Mouse (Mus musculus): ENCODE data around the gene Olfr418. TPM values are rescaled to one million over a fixed set of nuclear protein-coding genes. Genes with fewer than 3 reads are reported as not detected.

Olfr418 gene
- total and polyA plus RNA-seq, 3 experiments: not detected

- TF ChIP-seq MAFK (IDR thresholded peaks at IDR 0.05; ENCODE audit: borderline replicate concordance, low read depth, low read length) (no peak), CTCF (IDR thresholded peaks at IDR 0.05 in 2 of 3, conservative IDR thresholded peaks at IDR 0.05 in 1 of 3; ENCODE audit: control insufficient read depth in 1 of 3, insufficient read depth in 1 of 3, low read depth in 2 of 3, low read length in 3 of 3, poor library complexity in 1 of 3, severe bottlenecking in 1 of 3) (no peak), ELF1 (IDR thresholded peaks at IDR 0.05; ENCODE audit: low read depth, low read length) (no peak), TBP (IDR thresholded peaks at IDR 0.05; ENCODE audit: low read depth, low read length) (no peak), NRF1 (IDR thresholded peaks at IDR 0.05; ENCODE audit: insufficient read depth, low read depth, low read length, poor library complexity, severe bottlenecking) (no peak), JUND (IDR thresholded peaks at IDR 0.05; ENCODE audit: low read depth, low read length) (no peak), RCOR1 (IDR thresholded peaks at IDR 0.05; ENCODE audit: low read depth, low read length) (0 out of 2 replicates have a peak, but pooled peaks have one; percentile 31), HCFC1 (IDR thresholded peaks at IDR 0.05; ENCODE audit: low read depth, low read length) (no peak), GATA1 (IDR thresholded peaks at IDR 0.05; ENCODE audit: low read depth, low read length) (no peak), ZC3H11A (IDR thresholded peaks at IDR 0.05; ENCODE audit: low read depth, low read length) (no peak), POLR2AphosphoS5 (IDR thresholded peaks at IDR 0.05; ENCODE audit: borderline replicate concordance, low read depth, low read length) (no peak), MXI1 (IDR thresholded peaks at IDR 0.05; ENCODE audit: low read depth, low read length) (no peak), ZNF384 (IDR thresholded peaks at IDR 0.05; ENCODE audit: low read depth, low read length) (no peak), SIN3A (IDR thresholded peaks at IDR 0.05; ENCODE audit: low read length) (no peak), MAX (IDR thresholded peaks at IDR 0.05; ENCODE audit: low read length) (no peak), EP300 (IDR thresholded peaks at IDR 0.05; ENCODE audit: low read depth in 1 of 2, low read length in 2 of 2) (peak in 1 of 2 experiments; percentile 15; a peak in 1 of 4 replicates), POLR2A (IDR thresholded peaks at IDR 0.05; ENCODE audit: control insufficient read depth in 1 of 2, insufficient read depth in 1 of 2, low read depth in 1 of 2, low read length in 2 of 2, poor library complexity in 1 of 2) (no peak), CHD1 (IDR thresholded peaks at IDR 0.05; ENCODE audit: low read depth, low read length) (no peak), E2F4 (IDR thresholded peaks at IDR 0.05; ENCODE audit: borderline replicate concordance, low read depth, low read length) (no peak), KAT2A (conservative IDR thresholded peaks at IDR 0.05; ENCODE audit: low read depth, low read length) (no peak), MAZ (IDR thresholded peaks at IDR 0.05; ENCODE audit: low read depth, low read length) (peak; percentile 69; the same call in 1 of the 2 replicates), MYB (IDR thresholded peaks at IDR 0.05; ENCODE audit: low read depth, low read length) (no peak), ZMIZ1 (IDR thresholded peaks at IDR 0.05; ENCODE audit: low read depth, low read length) (no peak), NELFE (IDR thresholded peaks at IDR 0.05; ENCODE audit: low read depth, low read length) (no peak), GABPA (IDR thresholded peaks at IDR 0.05; ENCODE audit: low read depth, low read length) (no peak), SMC3 (IDR thresholded peaks at IDR 0.05; ENCODE audit: low read depth, low read length) (no peak), RAD21 (IDR thresholded peaks at IDR 0.05; ENCODE audit: low read depth, low read length) (no peak)
These were observed 49.9 kb downstream of the Olfr418 start (continued) for GRCm38 (mm10) chr1:173315725-173316124.
